Mouse (Mus musculus) spleen, adult 2 months (tissue): ENCODE measurements around the gene Col6a2. TPM values are rescaled to one million over a fixed set of nuclear protein-coding genes. Genes with fewer than 3 reads are reported as not detected.

Experiments
- DNase-seq, 2 experiments: peaks; one replicate each; pipeline versions ENCODE4 v3.0.0 to v3.0.0-alpha.2; 2012 to 2021; ENCODE audit warnings: low spot score in 2 of 2, low read depth in 1 of 2
- H3K27ac ChIP-seq: fragments of 200-500 bp; 2 replicates; pipeline ENCODE4 v1.5.1; 2012; ENCODE audit warnings: low read length, inconsistent platforms; ENCODE audit not compliant: insufficient read depth
- H3K27me3 ChIP-seq: fragments of 200-500 bp; 2 replicates; pipeline ENCODE4 v1.6.1; 2012; ENCODE audit warnings: mild to moderate bottlenecking, moderate library complexity, low read length, inconsistent platforms; ENCODE audit not compliant: control insufficient read depth, insufficient read depth
- H3K36me3 ChIP-seq: fragments of 200-500 bp; 2 replicates; pipeline ENCODE4 v1.6.1; 2012; ENCODE audit warnings: mild to moderate bottlenecking, low read length, inconsistent platforms; ENCODE audit not compliant: control insufficient read depth, insufficient read depth
- H3K4me1 ChIP-seq: fragments of 200-500 bp; 2 replicates; pipeline ENCODE4 v1.6.1; 2011; ENCODE audit warnings: inconsistent platforms; ENCODE audit not compliant: control insufficient read depth, insufficient read depth, insufficient read length
- H3K4me3 ChIP-seq: fragments of 200-500 bp; 2 replicates; pipeline ENCODE4 v1.5.1; 2011; ENCODE audit warnings: mild to moderate bottlenecking, inconsistent platforms; ENCODE audit not compliant: insufficient read depth, insufficient read length; ENCODE audit errors: extremely low read depth
- CTCF ChIP-seq: fragments of 200-500 bp; IDR thresholded peaks from 2 replicates; pipeline ENCODE4 v1.5.1; 2011; ENCODE audit warnings: mild to moderate bottlenecking, inconsistent platforms; ENCODE audit not compliant: insufficient read depth, insufficient read length, insufficient replicate concordance; ENCODE audit errors: extremely low read depth
- POLR2A ChIP-seq: fragments of 200-500 bp; IDR thresholded peaks from 2 replicates; pipeline ENCODE4 v1.6.1; 2011; ENCODE audit warnings: low read depth, low read length, inconsistent platforms
- WGBS: fragments of 180-500 bp; shearing (Covaris S2); methylation state at CpG from one replicate; pipeline ENCODE4 v1.1.7; 2018; 5-methylcytosine and 5-hydroxymethylcytosine counted together
- polyA plus RNA-seq: library from polyadenylated mRNA; depleted of rRNA; stranded (reverse); fragments of >200 nt; gene quantifications from 2 replicates; pipeline ENCODE4 v1.2.3, GENCODE M21; 2012; rRNA removed

Gene Col6a2
- polyA plus RNA-seq, 1 experiment, result 11.7 TPM

- peaks cover 10% of the 10 kb centered on the region for H3K36me3 ChIP-seq
Measured at GRCm38 (mm10) chr10:76554061-76554460, 69.4 kb downstream of the Col6a2 start.

GRCm38 (mm10) chr10:76551556-76551955 is 71.9 kb downstream of the Col6a2 start:
- Histone ChIP-seq H3K27me3 (no peaks in the 10 kb centered on the region), H3K4me1 (no peaks in the 10 kb centered on the region), H3K27ac (no peak overlapping the region), H3K4me3 (no peak overlapping the region), H3K36me3 (peaks cover 13% of the 10 kb centered on the region)
- no peak for DNase-seq
- TF ChIP-seq POLR2A (no peak), CTCF (no peak)
- 81% methylated on average over 3 of the region's 3 CpGs for WGBS

More at GRCm38 (mm10) chr10:76554061-76554460, 69.4 kb downstream of the Col6a2 start:
- no peak for DNase-seq
- no peaks in the 10 kb centered on the region for H3K27me3 ChIP-seq
- 93% methylated on average over 5 of the region's 5 CpGs for WGBS
- H3K4me1 ChIP-seq, result no peaks in the 10 kb centered on the region
- no peak for TF ChIP-seq CTCF
- TF ChIP-seq POLR2A, result no peak
- H3K27ac ChIP-seq, result no peak overlapping the region
- H3K4me3 ChIP-seq, result no peak overlapping the region

GRCm38 (mm10) chr10:76550458-76550857 is 73.0 kb downstream of the Col6a2 start:
- no peak overlapping the region for H3K27ac ChIP-seq
- peaks cover 13% of the 10 kb centered on the region for H3K36me3 ChIP-seq
- no peaks in the 10 kb centered on the region for H3K27me3 ChIP-seq
- no peaks in the 10 kb centered on the region for H3K4me1 ChIP-seq
- DNase-seq, result no peak
- 95% methylated on average over 5 of the region's 5 CpGs for WGBS
- no peak overlapping the region for H3K4me3 ChIP-seq
- TF ChIP-seq POLR2A (no peak), CTCF (no peak)

- TF ChIP-seq POLR2A (no peak), CTCF (no peak)
- no peak for DNase-seq
- Histone ChIP-seq H3K4me1 (no peaks in the 10 kb centered on the region), H3K36me3 (peaks cover 10% of the 10 kb centered on the region), H3K27me3 (no peaks in the 10 kb centered on the region), H3K4me3 (no peak overlapping the region), H3K27ac (no peak overlapping the region)
- 95% methylated on average over 8 of the region's 8 CpGs for WGBS
Measured at GRCm38 (mm10) chr10:76548218-76548617, 75.2 kb downstream of the Col6a2 start.

- TF ChIP-seq POLR2A (no peak), CTCF (no peak)
- 95% methylated on average over 8 of the region's 8 CpGs for WGBS
- no peaks in the 10 kb centered on the region for H3K27me3 ChIP-seq
- H3K4me1 ChIP-seq, result peaks cover 8% of the 10 kb centered on the region; the same call in 1 of the 2 replicates
- DNase-seq, result no peak
- H3K36me3 ChIP-seq, result peaks cover 5% of the 10 kb centered on the region
- no peak overlapping the region for H3K27ac ChIP-seq
- no peak overlapping the region for H3K4me3 ChIP-seq
Measured at GRCm38 (mm10) chr10:76546566-76546965, 76.9 kb downstream of the Col6a2 start.

Other genes with a start within 250 kb of the Col6a2 start
- not detected in 2 replicates for gene AC141477.1, start 183.2 kb downstream of the Col6a2 start, polyA plus RNA-seq
- 18.4 and 21.1 TPM in 2 replicates for gene Pcnt, start 180.8 kb downstream of the Col6a2 start, polyA plus RNA-seq
- gene 2610028H24Rik, start 174.5 kb downstream of the Col6a2 start, polyA plus RNA-seq, result not detected in 2 replicates
- 16.0 and 16.6 TPM in 2 replicates for gene Mcm3ap, start 154.7 kb downstream of the Col6a2 start, polyA plus RNA-seq
- gene Ybey, start 154.5 kb downstream of the Col6a2 start, polyA plus RNA-seq, result 2.4 and 3.1 TPM in 2 replicates
- gene Lss, start 92.0 kb downstream of the Col6a2 start, polyA plus RNA-seq, result 9.0 and 9.1 TPM in 2 replicates
- gene Spatc1l, start 61.4 kb downstream of the Col6a2 start, polyA plus RNA-seq, result not detected in 2 replicates
- gene Ftcd, start 48.0 kb downstream of the Col6a2 start, polyA plus RNA-seq, result 0.02 and 0.07 TPM in 2 replicates
- gene Col6a1, start 102.5 kb upstream of the Col6a2 start, polyA plus RNA-seq, result 13.5 and 14.3 TPM in 2 replicates